22 mouse cellular contexts compared by ENCODE assay signal in the genomic region with DNA sequence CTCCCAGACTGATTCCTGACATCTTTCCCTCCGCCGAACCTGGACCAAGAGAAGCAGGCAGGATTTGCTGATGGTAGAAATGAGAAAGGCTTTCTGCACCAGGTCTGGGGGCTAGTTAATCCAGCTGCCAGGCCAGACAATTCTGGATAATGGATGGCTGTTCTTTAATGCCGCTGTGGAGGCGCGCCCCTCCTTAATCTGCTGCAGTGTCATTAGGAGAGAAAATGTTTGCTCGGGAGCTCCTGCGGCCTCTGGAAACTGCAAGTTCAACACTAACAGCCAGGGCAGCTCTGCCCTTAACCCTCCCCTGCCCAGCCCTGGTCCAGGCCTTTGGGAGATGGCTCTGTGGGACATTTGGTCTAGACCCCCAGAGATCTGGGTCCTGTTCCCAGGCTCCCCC.
DNase-seq lines count a peak whose midpoint lies in the region; ATAC-seq and TF ChIP-seq lines count a peak whose summit lies in the region.
"Had no signal": no experiment of that assay in that cellular context is flagged by ENCODE, and none has a peak within 500 bp of the region (broad histone marks: within the 10 kb centered on the region; RNA-seq: fewer than 3 reads in every experiment).

No protein-coding gene starts in this region.

- H3K9ac ChIP-seq in forebrain, embryonic 12.5 days: no peak overlapping the region
- H3K9ac ChIP-seq in forebrain, embryonic 15.5 days (replicated peaks): no peak overlapping the region; the same call in 1 of the 2 replicates
- no peak overlapping the region for H3K9ac ChIP-seq in kidney, embryonic 14.5 days (ENCODE audit: low read depth, low read length)
- no peak overlapping the region for H3K9ac ChIP-seq in stomach, embryonic 14.5 days (replicated peaks; ENCODE audit: low read depth, low read length)
- no peak overlapping the region for H3K9ac ChIP-seq in stomach, postnatal 0 days (ENCODE audit: low read length)
- H3K9ac ChIP-seq in neural tube, embryonic 15.5 days (replicated peaks): no peak overlapping the region
- H3K9ac ChIP-seq: heart, embryonic 15.5 days had no signal

- no peak for DNase-seq in kidney, adult 18-20 months
- DNase-seq in stomach, postnatal 0 days (ENCODE audit: low spot score): no peak
- DNase-seq in layer of hippocampus, adult 9-10 months (ENCODE audit: low spot score): no peak
- DNase-seq: cerebellum, adult 2 months; cerebellum, postnatal 36 days; gastrocnemius, postnatal 36 days; heart, postnatal 4 days; layer of hippocampus, postnatal 36 days; liver; lung, adult 18-20 months; lung, postnatal 14 days; right cerebral cortex, adult 18-20 months; thymus, postnatal 25 days had no signal

- H3K27me3 ChIP-seq in forebrain, embryonic 12.5 days: 0 out of 2 replicates have a peak, but pooled peaks cover 5% of the 10 kb centered on the region
- no peaks in the 10 kb centered on the region for H3K27me3 ChIP-seq in forebrain, embryonic 15.5 days
- H3K27me3 ChIP-seq in kidney, embryonic 14.5 days (ENCODE audit: control insufficient read depth, insufficient read depth, low read length): no peaks in the 10 kb centered on the region
- H3K27me3 ChIP-seq in stomach, embryonic 14.5 days (ENCODE audit: control insufficient read depth, insufficient read depth, low read length): no peaks in the 10 kb centered on the region
- H3K27me3 ChIP-seq in stomach, postnatal 0 days (ENCODE audit: control insufficient read depth, insufficient read depth, low read length): no peaks in the 10 kb centered on the region
- H3K27me3 ChIP-seq in neural tube, embryonic 15.5 days (replicated peaks): no peaks in the 10 kb centered on the region
- H3K27me3 ChIP-seq: heart, embryonic 15.5 days had no signal

- no peak overlapping the region for H3K4me3 ChIP-seq in forebrain, embryonic 12.5 days (replicated peaks)
- H3K4me3 ChIP-seq in forebrain, embryonic 15.5 days: no peak overlapping the region
- no peak overlapping the region for H3K4me3 ChIP-seq in kidney, embryonic 14.5 days (ENCODE audit: low read length)
- H3K4me3 ChIP-seq in stomach, embryonic 14.5 days (ENCODE audit: low read depth, low read length): no peak overlapping the region
- H3K4me3 ChIP-seq in stomach, postnatal 0 days (ENCODE audit: low read depth, low read length): no peak overlapping the region
- H3K4me3 ChIP-seq in neural tube, embryonic 15.5 days (replicated peaks): no peak overlapping the region
- H3K4me3 ChIP-seq: heart, embryonic 15.5 days; megakaryocyte, embryonic 14.5 days had no signal

- no peaks in the 10 kb centered on the region for H3K9me3 ChIP-seq in forebrain, embryonic 12.5 days
- H3K9me3 ChIP-seq in forebrain, embryonic 15.5 days: no peaks in the 10 kb centered on the region
- no peaks in the 10 kb centered on the region for H3K9me3 ChIP-seq in kidney, embryonic 14.5 days (ENCODE audit: control insufficient read depth, low read length)
- H3K9me3 ChIP-seq in stomach, embryonic 14.5 days (ENCODE audit: control insufficient read depth, low read depth, low read length): no peaks in the 10 kb centered on the region
- no peaks in the 10 kb centered on the region for H3K9me3 ChIP-seq in stomach, postnatal 0 days (ENCODE audit: control insufficient read depth, low read length)
- no peaks in the 10 kb centered on the region for H3K9me3 ChIP-seq in neural tube, embryonic 15.5 days (replicated peaks)
- H3K9me3 ChIP-seq: heart, embryonic 15.5 days; megakaryocyte, embryonic 14.5 days had no signal

- ATAC-seq in forebrain, embryonic 12.5 days (ENCODE audit: low FRiP score): no peak
- no peak for ATAC-seq in forebrain, embryonic 15.5 days (replicated peaks)
- 0 out of 2 replicates have a peak, but pooled peaks have one; percentile 24 for ATAC-seq in kidney, embryonic 14.5 days (ENCODE audit: low FRiP score, low TSS enrichment)
- 0 out of 2 replicates have a peak, but pooled peaks have one; percentile 44 for ATAC-seq in stomach, embryonic 14.5 days (ENCODE audit: insufficient number of reproducible peaks, insufficient read depth, low FRiP score, low read depth)
- ATAC-seq in stomach, postnatal 0 days (ENCODE audit: low FRiP score, low TSS enrichment): no peak
- ATAC-seq in neural tube, embryonic 15.5 days (ENCODE audit: low FRiP score): no peak
- ATAC-seq: intestine, postnatal 0 days had no signal

- 25% methylated on average over 7 of the region's 7 CpGs for WGBS in forebrain, embryonic 12.5 days
- 17% methylated on average over 7 of the region's 7 CpGs for WGBS in forebrain, embryonic 15.5 days
- 16% methylated on average over 7 of the region's 7 CpGs for WGBS in kidney, embryonic 14.5 days
- 8% methylated on average over 7 of the region's 7 CpGs for WGBS in stomach, embryonic 14.5 days
- WGBS in stomach, postnatal 0 days: 11% methylated on average over 7 of the region's 7 CpGs
- 8% methylated on average over 7 of the region's 7 CpGs for WGBS in neural tube, embryonic 15.5 days

- H3K4me2 ChIP-seq in forebrain, embryonic 12.5 days: no peak overlapping the region
- no peak overlapping the region for H3K4me2 ChIP-seq in forebrain, embryonic 15.5 days (replicated peaks)
- no peak overlapping the region for H3K4me2 ChIP-seq in kidney, embryonic 14.5 days (replicated peaks; ENCODE audit: low read depth, low read length)
- H3K4me2 ChIP-seq in stomach, embryonic 14.5 days (replicated peaks; ENCODE audit: low read depth, low read length): no peak overlapping the region
- H3K4me2 ChIP-seq in stomach, postnatal 0 days (replicated peaks; ENCODE audit: low read depth): no peak overlapping the region
- no peak overlapping the region for H3K4me2 ChIP-seq in neural tube, embryonic 15.5 days
- H3K4me2 ChIP-seq: heart, embryonic 15.5 days had no signal

- no peak for TF ChIP-seq EP300 in stomach, postnatal 0 days (optimal IDR thresholded peaks at IDR 0.05)

- peaks cover 45% of the 10 kb centered on the region for H3K4me1 ChIP-seq in forebrain, embryonic 12.5 days
- H3K4me1 ChIP-seq in forebrain, embryonic 15.5 days: peaks cover 27% of the 10 kb centered on the region
- peaks cover 5% of the 10 kb centered on the region; the same call in 1 of the 2 replicates for H3K4me1 ChIP-seq in kidney, embryonic 14.5 days (ENCODE audit: control insufficient read depth, insufficient read depth, low read length)
- peaks cover 26% of the 10 kb centered on the region; the same call in 1 of the 2 replicates for H3K4me1 ChIP-seq in stomach, embryonic 14.5 days (ENCODE audit: control insufficient read depth, insufficient read depth, low read length)
- no peaks in the 10 kb centered on the region for H3K4me1 ChIP-seq in stomach, postnatal 0 days (replicated peaks; ENCODE audit: control insufficient read depth, insufficient read depth)
- H3K4me1 ChIP-seq in neural tube, embryonic 15.5 days: peaks cover 40% of the 10 kb centered on the region
- H3K4me1 ChIP-seq: heart, embryonic 15.5 days; megakaryocyte, embryonic 14.5 days had no signal

- H3K36me3 ChIP-seq in forebrain, embryonic 12.5 days (replicated peaks): no peaks in the 10 kb centered on the region
- no peaks in the 10 kb centered on the region for H3K36me3 ChIP-seq in forebrain, embryonic 15.5 days
- no peaks in the 10 kb centered on the region for H3K36me3 ChIP-seq in kidney, embryonic 14.5 days (ENCODE audit: control insufficient read depth, insufficient read depth, low read length)
- H3K36me3 ChIP-seq in stomach, embryonic 14.5 days (ENCODE audit: control insufficient read depth, insufficient read depth, low read length): no peaks in the 10 kb centered on the region
- no peaks in the 10 kb centered on the region for H3K36me3 ChIP-seq in stomach, postnatal 0 days (ENCODE audit: control insufficient read depth, insufficient read depth, low read length)
- no peaks in the 10 kb centered on the region for H3K36me3 ChIP-seq in neural tube, embryonic 15.5 days
- H3K36me3 ChIP-seq: heart, embryonic 15.5 days had no signal

- 0 out of 2 replicates have a peak overlapping the region, but pooled peaks have one; percentile 5 for H3K27ac ChIP-seq in forebrain, embryonic 12.5 days
- H3K27ac ChIP-seq in forebrain, embryonic 15.5 days (replicated peaks): no peak overlapping the region
- no peak overlapping the region for H3K27ac ChIP-seq in kidney, embryonic 14.5 days (ENCODE audit: low read depth, low read length)
- H3K27ac ChIP-seq in stomach, embryonic 14.5 days (ENCODE audit: low read length): no peak overlapping the region; the same call in 1 of the 2 replicates
- H3K27ac ChIP-seq in stomach, postnatal 0 days (replicated peaks): no peak overlapping the region
- H3K27ac ChIP-seq in neural tube, embryonic 15.5 days (replicated peaks): 0 out of 2 replicates have a peak overlapping the region, but pooled peaks have one; percentile 18
- H3K27ac ChIP-seq: heart, embryonic 15.5 days; kidney, postnatal 0 days had no signal

- no peak for TF ChIP-seq CTCF in stomach, postnatal 0 days (IDR thresholded peaks at IDR 0.05; ENCODE audit: low read depth)

Comparison
In these comparisons a context has a peak if more than half of its experiments do, and no peak if none do; other contexts are left out.
1. ATAC-seq: peak in kidney, embryonic 14.5 days (single experiment) and stomach, embryonic 14.5 days (single experiment); none in forebrain, embryonic 12.5 days (single experiment), forebrain, embryonic 15.5 days (single experiment), stomach, postnatal 0 days (single experiment) and neural tube, embryonic 15.5 days (single experiment).
2. H3K27ac ChIP-seq: peak in forebrain, embryonic 12.5 days (single experiment) and neural tube, embryonic 15.5 days (single experiment); none in forebrain, embryonic 15.5 days (single experiment), kidney, embryonic 14.5 days (single experiment), stomach, embryonic 14.5 days (single experiment) and stomach, postnatal 0 days (single experiment).